ENCODE assay signal across 8 mouse cellular contexts in the genomic region with DNA sequence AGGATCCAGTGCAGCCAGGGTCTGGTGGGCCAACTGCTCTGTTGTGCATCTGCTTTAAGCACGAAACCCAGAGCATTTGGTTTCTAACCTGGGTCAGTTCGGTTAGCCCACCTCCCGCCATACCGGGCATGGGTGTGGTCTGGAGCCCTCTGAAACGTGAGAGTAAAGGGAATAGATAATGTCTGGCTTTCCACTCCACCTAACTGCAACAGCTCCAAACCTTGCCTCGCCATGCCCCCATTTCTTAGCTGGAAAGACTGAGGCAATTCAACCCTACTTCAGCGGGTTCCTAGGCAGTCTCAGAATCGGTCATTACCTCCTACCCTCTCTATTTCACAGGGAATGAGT. TPM values are rescaled to one million over a fixed set of nuclear protein-coding genes. Genes with fewer than 3 reads are reported as not detected.
DNase-seq lines count a peak whose midpoint lies in the region; ATAC-seq and TF ChIP-seq lines count a peak whose summit lies in the region.

No protein-coding gene starts in this region.

- no peak for TF ChIP-seq CTCF in G1E (IDR thresholded peaks at IDR 0.05; ENCODE audit: low read depth, low read length)

- H3K4me2 ChIP-seq in heart, embryonic 14.5 days (ENCODE audit: low read length), result peak overlapping the region; percentile 71
- H3K4me2 ChIP-seq in hindbrain, embryonic 12.5 days (replicated peaks), result peak overlapping the region; percentile 78

- no peak overlapping the region for H3K27ac ChIP-seq in heart, embryonic 14.5 days (replicated peaks in 1 of 2; ENCODE audit: control insufficient read depth in 1 of 2, insufficient read depth in 1 of 2, low read depth in 2 of 2, low read length in 2 of 2)
- 0 out of 2 replicates have a peak overlapping the region, but pooled peaks have one; percentile 9 for H3K27ac ChIP-seq in hindbrain, embryonic 12.5 days

- peaks cover 15% of the 10 kb centered on the region in 2 experiments for H3K4me1 ChIP-seq in heart, embryonic 14.5 days (ENCODE audit: control insufficient read depth in 2 of 2, insufficient read depth in 2 of 2, low read length in 2 of 2)
- H3K4me1 ChIP-seq in G1E (ENCODE audit: insufficient read depth, low read depth, low read length), result peaks cover 50% of the 10 kb centered on the region
- H3K4me1 ChIP-seq in hindbrain, embryonic 12.5 days, result peaks cover 13% of the 10 kb centered on the region

- DNase-seq in heart, adult 11 months, result no peak
- no peak for DNase-seq in G1E (ENCODE audit: low spot score)
- no peak for DNase-seq in urinary bladder, postnatal 14 days (ENCODE audit: low spot score)
- DNase-seq in natural killer cell, adult 2 months (ENCODE audit: low spot score in 2 of 2), result no peak
- no peak for DNase-seq in yolk sac, embryonic 10.5 days (ENCODE audit: low spot score)

- no peak for ATAC-seq in heart, embryonic 14.5 days (ENCODE audit: insufficient number of reproducible peaks, insufficient read depth, low FRiP score, low read depth)
- ATAC-seq in G1E (ENCODE audit: extremely low read depth, insufficient number of reproducible peaks, low FRiP score, poor library complexity, severe bottlenecking), result no peak
- no peak; the same call in 1 of the 2 replicates for ATAC-seq in hindbrain, embryonic 12.5 days (ENCODE audit: low FRiP score)
- peak; percentile 19 for ATAC-seq in megakaryocyte-erythroid progenitor cell, adult 5-6 weeks (replicated peaks; ENCODE audit: low FRiP score, low TSS enrichment, poor library complexity, severe bottlenecking)

- no peaks in the 10 kb centered on the region for H3K9me3 ChIP-seq in heart, embryonic 14.5 days (ENCODE audit: control insufficient read depth, low read length)
- H3K9me3 ChIP-seq in G1E (replicated peaks), result no peaks in the 10 kb centered on the region
- H3K9me3 ChIP-seq in hindbrain, embryonic 12.5 days (replicated peaks), result no peaks in the 10 kb centered on the region

- H3K27me3 ChIP-seq in heart, embryonic 14.5 days (ENCODE audit: control insufficient read depth, insufficient read depth, low read length), result no peaks in the 10 kb centered on the region
- peaks cover 86% of the 10 kb centered on the region for H3K27me3 ChIP-seq in G1E (ENCODE audit: insufficient read depth, low read length)
- H3K27me3 ChIP-seq in hindbrain, embryonic 12.5 days, result no peaks in the 10 kb centered on the region; the same call in 1 of the 2 replicates

- WGBS in heart, embryonic 14.5 days, result 19% methylated on average over 8 of the region's 8 CpGs
- 23% methylated on average over 8 of the region's 8 CpGs for WGBS in hindbrain, embryonic 12.5 days

- H3K9ac ChIP-seq in heart, embryonic 14.5 days (ENCODE audit: low read length), result peak overlapping the region; percentile 79
- peak overlapping the region; percentile 80 for H3K9ac ChIP-seq in hindbrain, embryonic 12.5 days

- H3K36me3 ChIP-seq in heart, embryonic 14.5 days (ENCODE audit: control insufficient read depth, insufficient read depth, low read length), result 0 out of 2 replicates have a peak, but pooled peaks cover 9% of the 10 kb centered on the region
- no peaks in the 10 kb centered on the region for H3K36me3 ChIP-seq in G1E (replicated peaks)
- H3K36me3 ChIP-seq in hindbrain, embryonic 12.5 days, result peaks cover 11% of the 10 kb centered on the region; the same call in 1 of the 2 replicates

- peak overlapping the region; percentile 69 to 91 for H3K4me3 ChIP-seq in heart, embryonic 14.5 days (ENCODE audit: control insufficient read depth in 1 of 2, insufficient read depth in 1 of 2, low read depth in 1 of 2, low read length in 2 of 2)
- peak overlapping the region; percentile 73 for H3K4me3 ChIP-seq in G1E (ENCODE audit: low read depth, low read length)
- H3K4me3 ChIP-seq in hindbrain, embryonic 12.5 days, result peak overlapping the region; percentile 75

RNA-seq across cellular contexts. Expression of a gene that starts 0.4 kb away (rescaled TPM):
- polyA plus RNA-seq in heart, embryonic 14.5 days (2014; fragmentation: Nextera tagmentation; extraction: Ambion mirVana), result 2.4 and 2.5 TPM in 2 replicates
- total RNA-seq in G1E (2014; fragmentation: Nextera tagmentation), result 0.83 TPM in 1 of 2 replicates, not detected in the other
- total RNA-seq in G1E (2017), result 0.55 and 1.5 TPM in 2 replicates
- polyA plus RNA-seq in G1E (2012), result 0.29 and 0.39 TPM in 2 replicates
- polyA plus RNA-seq in hindbrain, embryonic 12.5 days (2016; fragmentation: Nextera tagmentation; extraction: Ambion mirVana), result 18.2 and 20.1 TPM in 2 replicates
- total RNA-seq in megakaryocyte-erythroid progenitor cell, adult 5-6 weeks (2014; fragmentation: Nextera tagmentation), result 2.7 and 3.2 TPM in 2 replicates
- 0.84 and 3.2 TPM in 2 replicates for total RNA-seq in megakaryocyte-erythroid progenitor cell, adult 5-6 weeks (2017)

RNA-seq across cellular contexts. Expression of a gene that starts 13.9 kb away (rescaled TPM):
- 0.34 and 0.55 TPM in 2 replicates for polyA plus RNA-seq in heart, embryonic 14.5 days (2014; fragmentation: Nextera tagmentation; extraction: Ambion mirVana)
- total RNA-seq in G1E (2014; fragmentation: Nextera tagmentation), result not detected in 2 replicates
- total RNA-seq in G1E (2017), result 0.06 TPM in 1 of 2 replicates, not detected in the other
- polyA plus RNA-seq in G1E (2012), result not detected in 2 replicates
- polyA plus RNA-seq in hindbrain, embryonic 12.5 days (2016; fragmentation: Nextera tagmentation; extraction: Ambion mirVana), result 2.6 and 2.9 TPM in 2 replicates
- total RNA-seq in megakaryocyte-erythroid progenitor cell, adult 5-6 weeks (2014; fragmentation: Nextera tagmentation), result 0.68 and 1.4 TPM in 2 replicates
- not detected in 2 replicates for total RNA-seq in megakaryocyte-erythroid progenitor cell, adult 5-6 weeks (2017)

RNA-seq across cellular contexts. Expression of a gene that starts 18.0 kb away (rescaled TPM):
- 40.4 TPM in 2 replicates for polyA plus RNA-seq in heart, embryonic 14.5 days (2014; fragmentation: Nextera tagmentation; extraction: Ambion mirVana)
- 6.6 and 7.1 TPM in 2 replicates for total RNA-seq in G1E (2014; fragmentation: Nextera tagmentation)
- 4.1 TPM in 2 replicates for total RNA-seq in G1E (2017)
- polyA plus RNA-seq in G1E (2012), result 1.0 and 1.3 TPM in 2 replicates
- 55.8 and 60.8 TPM in 2 replicates for polyA plus RNA-seq in hindbrain, embryonic 12.5 days (2016; fragmentation: Nextera tagmentation; extraction: Ambion mirVana)
- 2.6 and 4.2 TPM in 2 replicates for total RNA-seq in megakaryocyte-erythroid progenitor cell, adult 5-6 weeks (2014; fragmentation: Nextera tagmentation)
- total RNA-seq in megakaryocyte-erythroid progenitor cell, adult 5-6 weeks (2017), result 5.1 and 6.7 TPM in 2 replicates

Comparison
In these comparisons a context has a peak if more than half of its experiments do, and no peak if none do; other contexts are left out.
1. RNA of a gene that starts 18.0 kb away (polyA plus RNA-seq): 55.8 to 60.8 TPM in hindbrain, embryonic 12.5 days and 40.4 TPM in heart, embryonic 14.5 days; 1.0 to 1.3 TPM in G1E; every median in the first group is over 10 times any median in the second.
2. Peak in every context shown above with its lines, with median percentiles within 50 percentile points of each other: H3K4me3 ChIP-seq.